Mouse (Mus musculus) forebrain, embryonic 10.5 days (tissue): ENCODE results near the gene Tspan4. TPM values are rescaled to one million over a fixed set of nuclear protein-coding genes. Genes with fewer than 3 reads are reported as not detected.
A peak's percentile ranks its signal among the peaks of the same experiment; 100 is the strongest.

ENCODE experiments used
- DNase-seq: peaks from one replicate; pipeline ENCODE4 v3.0.0-alpha.2; 2017; ENCODE audit warnings: low spot score; ENCODE audit errors: extremely low spot score
- H3K27ac ChIP-seq: fragments of 300-500 bp; sonication (generic); 2 replicates; pipeline ENCODE4 v1.5.1; 2016; ENCODE audit warnings: mild to moderate bottlenecking
- H3K27me3 ChIP-seq: fragments of 300-500 bp; sonication (generic); 2 replicates; pipeline ENCODE4 v1.6.1; 2016; ENCODE audit warnings: mild to moderate bottlenecking; ENCODE audit not compliant: poor library complexity, severe bottlenecking
- H3K36me3 ChIP-seq: fragments of 300-500 bp; sonication (generic); replicated peaks from 2 replicates; pipeline ENCODE4 v1.6.1; 2016; ENCODE audit warnings: mild to moderate bottlenecking, moderate library complexity
- H3K4me1 ChIP-seq: fragments of 300-500 bp; sonication (generic); 2 replicates; pipeline ENCODE4 v1.6.1; 2016
- H3K4me3 ChIP-seq: fragments of 300-500 bp; sonication (generic); 2 replicates; pipeline ENCODE4 v1.5.1; 2016; ENCODE audit warnings: mild to moderate bottlenecking, moderate library complexity
- H3K9me3 ChIP-seq: fragments of 300-500 bp; sonication (generic); 2 replicates; pipeline ENCODE4 v1.6.1; 2016; ENCODE audit warnings: mild to moderate bottlenecking, moderate library complexity
- WGBS: fragments of 180-500 bp; shearing (Covaris S2); methylation state at CpG from one replicate; pipeline ENCODE4 v1.1.7; 2016; 5-methylcytosine and 5-hydroxymethylcytosine counted together
- polyA plus RNA-seq: library from polyadenylated mRNA; unstranded; fragments of >200 nt; fragmentation: Nextera tagmentation; extraction: Ambion mirVana; gene quantifications from 2 replicates; pipeline ENCODE4 v1.2.1, GENCODE M21; 2016

The Tspan4 gene
- polyA plus RNA-seq, 1 experiment from 2014 or later = 31.4 TPM

GRCm38 (mm10) chr7:141517638-141518037 lies 42.6 kb downstream of the Tspan4 start:
- Histone ChIP-seq H3K4me1 (no peaks in the 10 kb centered on the region), H3K9me3 (no peaks in the 10 kb centered on the region), H3K27me3 (no peaks in the 10 kb centered on the region), H3K36me3 (peaks cover 17% of the 10 kb centered on the region), H3K27ac (no peak overlapping the region), H3K4me3 (no peak overlapping the region)
- WGBS = 84% methylated on average over 4 of the region's 4 CpGs
- DNase-seq = no peak

DNA sequence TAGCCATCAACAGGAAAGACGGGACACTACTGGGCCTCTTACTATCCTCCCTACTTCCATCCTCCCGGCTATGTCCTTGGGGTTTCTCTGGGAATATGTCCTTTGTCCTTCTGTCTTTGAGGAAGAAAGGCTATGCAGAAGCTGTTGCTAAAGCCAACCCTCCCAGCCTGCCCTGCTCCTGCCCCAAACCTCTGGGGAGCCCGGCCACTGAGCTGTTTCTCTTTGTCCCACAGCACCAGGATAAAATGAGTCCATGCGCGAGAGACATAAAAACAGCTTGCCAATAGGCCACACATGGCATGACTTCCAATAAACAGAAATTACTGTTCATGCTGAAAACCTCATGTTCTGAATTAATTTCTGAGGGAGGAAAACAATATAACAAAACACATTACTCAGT lies 43.3 kb downstream of the Tspan4 start:
- DNase-seq = no peak
- Histone ChIP-seq H3K36me3 (peaks cover 17% of the 10 kb centered on the region), H3K4me1 (no peaks in the 10 kb centered on the region), H3K9me3 (no peaks in the 10 kb centered on the region), H3K27me3 (no peaks in the 10 kb centered on the region), H3K4me3 (no peak overlapping the region), H3K27ac (no peak overlapping the region)
- WGBS = 90% methylated on average over 5 of the region's 5 CpGs

DNA sequence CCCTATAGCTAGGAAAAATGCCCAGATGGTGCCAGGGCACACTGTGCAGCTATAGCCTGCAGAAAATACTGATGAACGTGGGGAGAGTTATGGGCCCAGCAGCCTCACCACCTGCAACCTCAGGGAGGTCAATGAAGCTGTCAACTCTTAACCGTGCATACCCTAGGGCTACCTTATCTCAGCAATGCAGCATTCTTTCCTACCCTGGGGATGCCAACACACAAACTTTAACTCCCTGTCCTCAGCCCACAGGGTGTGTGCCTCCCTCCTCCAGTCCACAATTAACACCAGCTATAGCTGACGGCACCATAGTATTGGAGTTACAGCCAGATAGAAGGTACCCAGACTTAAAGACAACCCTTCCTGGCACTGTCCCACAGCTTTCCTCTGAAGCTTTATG lies 43.9 kb downstream of the Tspan4 start:
- no peaks in the 10 kb centered on the region for H3K4me1 ChIP-seq
- WGBS = 86% methylated on average over 3 of the region's 3 CpGs
- no peaks in the 10 kb centered on the region for H3K27me3 ChIP-seq
- H3K4me3 ChIP-seq = no peak overlapping the region
- DNase-seq = no peak
- H3K9me3 ChIP-seq = no peaks in the 10 kb centered on the region
- no peak overlapping the region for H3K27ac ChIP-seq
- peaks cover 10% of the 10 kb centered on the region for H3K36me3 ChIP-seq

GRCm38 (mm10) chr7:141519795-141520194 lies 44.8 kb downstream of the Tspan4 start:
- Histone ChIP-seq H3K27me3 (no peaks in the 10 kb centered on the region), H3K27ac (no peak overlapping the region), H3K4me1 (no peaks in the 10 kb centered on the region), H3K4me3 (no peak overlapping the region), H3K9me3 (no peaks in the 10 kb centered on the region), H3K36me3 (peaks cover 8% of the 10 kb centered on the region; the same call in 1 of the 2 replicates)
- WGBS = 80% methylated on average over 1 of the region's 1 CpGs
- no peak for DNase-seq

GRCm38 (mm10) chr7:141523007-141523406 lies 48.0 kb downstream of the Tspan4 start:
- Histone ChIP-seq H3K36me3 (peaks cover 20% of the 10 kb centered on the region), H3K27me3 (no peaks in the 10 kb centered on the region), H3K4me3 (no peak overlapping the region), H3K4me1 (no peaks in the 10 kb centered on the region), H3K9me3 (no peaks in the 10 kb centered on the region), H3K27ac (no peak overlapping the region)
- no peak for DNase-seq
- 62% methylated on average over 4 of the region's 4 CpGs for WGBS

- no peak for DNase-seq
- Histone ChIP-seq H3K27me3 (no peaks in the 10 kb centered on the region), H3K4me1 (no peaks in the 10 kb centered on the region), H3K9me3 (no peaks in the 10 kb centered on the region), H3K4me3 (no peak overlapping the region), H3K27ac (no peak overlapping the region), H3K36me3 (peaks cover 30% of the 10 kb centered on the region)
- WGBS = 93% methylated on average over 4 of the region's 4 CpGs
Measured at GRCm38 (mm10) chr7:141524271-141524670, 49.2 kb downstream of the Tspan4 start.

DNA sequence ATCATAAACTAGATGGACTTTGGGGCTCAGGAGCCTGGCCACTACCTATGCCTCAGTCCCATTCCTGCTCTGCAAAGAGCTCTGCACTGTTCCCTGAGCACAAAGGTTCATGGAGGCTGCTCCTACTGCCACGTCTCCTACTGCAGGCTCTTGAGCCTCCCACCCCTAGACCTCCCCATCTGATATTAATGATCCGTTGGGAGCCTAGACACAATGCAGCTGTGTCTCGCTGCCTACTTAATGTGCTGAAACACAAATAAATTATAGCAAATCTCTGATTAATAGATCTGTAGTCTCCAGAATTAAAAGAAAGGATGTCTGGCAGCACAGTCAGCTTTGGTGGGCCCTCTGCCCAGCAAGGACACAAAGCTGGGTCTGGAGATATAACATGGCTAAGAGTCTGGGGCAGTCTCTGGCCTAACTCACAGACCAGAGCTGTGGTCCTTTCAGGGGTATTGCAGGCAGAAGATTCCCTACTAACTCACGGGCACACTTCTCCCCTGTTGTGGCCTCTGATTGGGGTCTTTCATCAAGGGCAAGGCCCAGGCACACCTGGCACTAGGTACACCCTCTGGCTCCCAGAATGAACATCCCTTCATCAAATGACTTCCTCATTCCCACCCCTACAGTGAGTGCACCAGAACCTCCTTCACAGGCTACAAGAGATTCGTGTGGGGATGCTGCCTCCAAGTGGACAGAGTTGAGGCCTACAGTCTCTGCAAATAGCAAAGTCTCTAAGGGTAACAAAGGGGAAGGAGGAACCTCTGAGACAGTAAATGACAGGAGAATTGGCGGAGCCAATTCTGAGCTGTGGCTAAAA lies 49.9 kb downstream of the Tspan4 start:
- H3K4me3 ChIP-seq = no peak overlapping the region
- H3K27ac ChIP-seq = no peak overlapping the region
- H3K4me1 ChIP-seq = no peaks in the 10 kb centered on the region
- 63% methylated on average over 6 of the region's 6 CpGs for WGBS
- H3K27me3 ChIP-seq = no peaks in the 10 kb centered on the region
- no peaks in the 10 kb centered on the region for H3K9me3 ChIP-seq
- peak; percentile 69 for DNase-seq
- H3K36me3 ChIP-seq = peaks cover 36% of the 10 kb centered on the region

DNA sequence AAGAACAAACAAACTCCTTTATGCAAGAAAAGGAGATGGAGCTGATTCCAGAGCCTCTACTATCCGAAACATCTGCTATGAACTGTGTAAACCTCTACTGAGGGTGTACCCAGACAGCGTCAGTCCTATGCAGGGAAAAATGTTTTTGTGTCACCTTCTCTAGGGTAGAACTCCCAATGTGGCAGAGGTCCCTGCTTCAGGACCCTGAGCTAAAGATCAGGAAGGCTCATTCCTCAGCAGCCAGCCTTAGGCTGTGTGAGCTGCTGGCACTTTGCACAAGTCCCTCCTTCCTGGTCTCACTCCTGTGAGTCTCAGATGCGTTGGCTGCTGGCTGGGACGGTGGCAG lies 50.5 kb downstream of the Tspan4 start:
- H3K9me3 ChIP-seq = no peaks in the 10 kb centered on the region
- no peaks in the 10 kb centered on the region for H3K4me1 ChIP-seq
- no peak overlapping the region for H3K27ac ChIP-seq
- WGBS = 88% methylated on average over 4 of the region's 4 CpGs
- no peak overlapping the region for H3K4me3 ChIP-seq
- DNase-seq = no peak
- H3K27me3 ChIP-seq = no peaks in the 10 kb centered on the region
- peaks cover 38% of the 10 kb centered on the region for H3K36me3 ChIP-seq

DNA sequence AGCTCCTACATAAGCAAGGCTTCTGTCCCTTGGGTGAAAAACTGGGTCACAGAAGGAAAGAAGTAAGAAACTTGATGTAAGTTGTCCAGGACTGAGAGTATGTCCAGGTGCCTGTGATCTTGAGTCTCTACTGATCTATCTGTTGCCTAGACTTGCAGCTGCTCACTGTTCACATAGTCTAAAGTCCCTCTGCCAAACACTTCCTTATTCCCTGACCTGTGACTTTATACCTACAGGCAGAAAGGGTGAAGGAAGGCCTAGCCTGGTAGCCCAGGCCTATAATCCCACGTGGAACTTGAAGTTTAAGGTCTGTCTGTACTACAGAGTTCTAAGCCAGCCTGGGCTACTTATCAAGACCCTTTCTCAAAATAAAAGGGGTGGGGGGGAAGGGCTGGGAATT lies 60.5 kb downstream of the Tspan4 start:
- H3K4me1 ChIP-seq = peaks cover 20% of the 10 kb centered on the region
- no peak overlapping the region for H3K27ac ChIP-seq
- WGBS = 74% methylated on average over 1 of the region's 1 CpGs
- H3K36me3 ChIP-seq = peaks cover 8% of the 10 kb centered on the region
- H3K4me3 ChIP-seq = no peak overlapping the region
- H3K9me3 ChIP-seq = no peaks in the 10 kb centered on the region
- peaks cover 1% of the 10 kb centered on the region; the same call in 1 of the 2 replicates for H3K27me3 ChIP-seq
- no peak for DNase-seq

GRCm38 (mm10) chr7:141538852-141539555 lies 64.0 kb downstream of the Tspan4 start:
- H3K4me1 ChIP-seq = peaks cover 24% of the 10 kb centered on the region
- H3K27ac ChIP-seq = peak overlapping the region; percentile 89
- no peak for DNase-seq
- no peaks in the 10 kb centered on the region for H3K9me3 ChIP-seq
- no peaks in the 10 kb centered on the region for H3K36me3 ChIP-seq
- H3K27me3 ChIP-seq = peaks cover 6% of the 10 kb centered on the region; the same call in 1 of the 2 replicates
- WGBS = 24% methylated on average over 18 of the region's 18 CpGs
- peak overlapping the region; percentile 84 for H3K4me3 ChIP-seq

- H3K4me1 ChIP-seq = peaks cover 24% of the 10 kb centered on the region
- H3K36me3 ChIP-seq = no peaks in the 10 kb centered on the region
- H3K4me3 ChIP-seq = peak within 1 kb of the TSS; percentile 84
- H3K27me3 ChIP-seq = peaks cover 6% of the 10 kb centered on the region; the same call in 1 of the 2 replicates
- 2% methylated on average over 46 of the region's 46 CpGs for WGBS
- peak within 1 kb of the TSS; percentile 89 for H3K27ac ChIP-seq
- peak; percentile 99 for DNase-seq
- H3K9me3 ChIP-seq = no peaks in the 10 kb centered on the region
Measured at GRCm38 (mm10) chr7:141539556-141540311, 64.7 kb downstream of the Tspan4 start, which contains the start of gene Chid1. Gene Chid1 (minus strand): TSS chr7:141539857.

GRCm38 (mm10) chr7:141540312-141541081 lies 65.5 kb downstream of the Tspan4 start:
- WGBS = 69% methylated on average over 13 of the region's 13 CpGs

More at GRCm38 (mm10) chr7:141540312-141541081, 65.5 kb downstream of the Tspan4 start:
- no peaks in the 10 kb centered on the region for H3K36me3 ChIP-seq
- peaks cover 6% of the 10 kb centered on the region; the same call in 1 of the 2 replicates for H3K27me3 ChIP-seq
- no peaks in the 10 kb centered on the region for H3K9me3 ChIP-seq
- DNase-seq = no peak
- H3K4me3 ChIP-seq = peak overlapping the region; percentile 84
- H3K27ac ChIP-seq = peak overlapping the region; percentile 89
- peaks cover 24% of the 10 kb centered on the region for H3K4me1 ChIP-seq
